Mouse (Mus musculus) embryonic fibroblast, embryonic 13.5 days (primary cell): ENCODE results near the gene Scrn2.

ENCODE experiments used
- CTCF ChIP-seq: IDR thresholded peaks from 2 replicates; pipeline ENCODE4 v1.5.1; 2011; ENCODE audit warnings: mild to moderate bottlenecking, control low read depth, low read length, moderate library complexity, borderline replicate concordance; ENCODE audit not compliant: insufficient read depth
- POLR2A ChIP-seq: IDR thresholded peaks from 2 replicates; pipeline ENCODE4 v1.6.1; 2011; ENCODE audit warnings: low read depth, mild to moderate bottlenecking, control low read depth, low read length, moderate library complexity

DNA sequence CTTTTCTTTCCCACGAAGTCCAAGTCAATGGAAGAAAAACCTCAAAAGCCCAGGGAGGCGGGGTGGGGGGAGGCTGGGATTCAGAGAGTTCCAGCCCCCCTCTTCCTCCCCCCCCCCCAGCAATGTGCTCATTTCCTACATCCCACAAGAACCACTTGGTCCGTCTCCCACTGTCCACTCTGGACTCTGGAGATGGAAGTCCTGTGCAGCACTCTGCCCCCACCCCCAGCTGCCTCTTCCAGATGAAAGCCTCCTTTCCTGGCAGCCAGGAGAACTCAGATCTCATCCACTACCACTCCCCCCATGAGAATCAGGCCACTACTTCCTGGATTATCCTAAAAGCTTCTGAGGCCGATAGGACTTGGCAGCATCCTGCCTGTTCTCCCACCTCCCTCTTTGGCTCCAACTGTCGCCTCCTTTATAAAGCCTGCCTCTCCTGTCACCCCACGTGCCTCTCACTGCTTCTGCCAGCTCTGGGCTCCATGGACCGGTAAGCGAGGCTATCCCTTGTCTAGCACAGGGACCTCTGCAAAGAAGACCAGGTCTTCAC, 16.5 kb upstream of the Scrn2 start, which contains the start of gene Sp6:
- TF ChIP-seq CTCF (no peak), POLR2A (no peak)
